9 mouse cellular contexts compared by ENCODE assay signal in the genomic region with DNA sequence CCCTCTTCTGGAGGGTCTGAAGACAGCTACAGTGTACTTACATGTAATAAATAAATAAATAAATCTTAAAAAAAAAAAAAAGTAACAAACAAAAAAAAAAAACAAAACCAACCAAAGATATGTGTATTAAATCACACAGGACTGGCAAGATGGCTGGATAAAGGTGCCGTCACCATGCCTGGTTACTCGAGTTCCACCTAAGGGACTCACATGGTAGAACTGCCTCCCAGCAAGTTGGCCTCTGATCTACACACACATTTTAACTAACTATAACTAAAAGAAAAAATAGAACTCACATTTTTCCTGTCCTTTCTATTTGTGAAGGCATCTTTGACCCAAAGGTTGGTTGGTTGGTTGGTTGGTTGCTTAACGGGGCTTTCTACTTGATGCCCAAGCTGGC. TPM values are rescaled to one million over a fixed set of nuclear protein-coding genes. Genes with fewer than 3 reads are reported as not detected.
DNase-seq lines count a peak whose midpoint lies in the region; ATAC-seq and TF ChIP-seq lines count a peak whose summit lies in the region.
"Had no signal": no experiment of that assay in that cellular context is flagged by ENCODE, and none has a peak within 500 bp of the region (broad histone marks: within the 10 kb centered on the region; RNA-seq: fewer than 3 reads in every experiment).

No protein-coding gene starts in this region.

- no peak for TF ChIP-seq EP300 in liver, embryonic 14.5 days (IDR thresholded peaks at IDR 0.05; ENCODE audit: low read depth)

- H3K27ac ChIP-seq in gastrocnemius, adult 2 months: peak overlapping the region; percentile 92
- 0 out of 2 replicates have a peak overlapping the region, but pooled peaks have one; percentile 70 for H3K27ac ChIP-seq in forebrain, embryonic 12.5 days
- H3K27ac ChIP-seq in liver, embryonic 14.5 days: peak overlapping the region; percentile 60; the same call in 1 of the 2 replicates

- TF ChIP-seq CTCF in gastrocnemius, adult 2 months (IDR thresholded peaks at IDR 0.05): no peak
- no peak for TF ChIP-seq CTCF in liver, embryonic 14.5 days (IDR thresholded peaks at IDR 0.05; ENCODE audit: low read depth)

- peaks cover 20% of the 10 kb centered on the region for H3K4me1 ChIP-seq in forebrain, embryonic 12.5 days
- H3K4me1 ChIP-seq in liver, embryonic 14.5 days (replicated peaks; ENCODE audit: control insufficient read depth in 2 of 2, insufficient read depth in 2 of 2, low read length in 1 of 2): peaks cover 17 to 22% of the 10 kb centered on the region in 2 experiments

- 0 out of 2 replicates have a peak, but pooled peaks cover 4% of the 10 kb centered on the region for H3K36me3 ChIP-seq in forebrain, embryonic 12.5 days (replicated peaks)
- H3K36me3 ChIP-seq in liver, embryonic 14.5 days (replicated peaks; ENCODE audit: control insufficient read depth, insufficient read depth, low read depth): peaks cover 10% of the 10 kb centered on the region

- H3K4me3 ChIP-seq in gastrocnemius, adult 2 months: peak overlapping the region; percentile 77
- H3K4me3 ChIP-seq in forebrain, embryonic 12.5 days (replicated peaks): peak overlapping the region; percentile 97
- peak overlapping the region; percentile 88 to 93 for H3K4me3 ChIP-seq in liver, embryonic 14.5 days (ENCODE audit: insufficient read depth in 1 of 2, low read depth in 2 of 2, low read length in 2 of 2)

- H3K9me3 ChIP-seq in forebrain, embryonic 12.5 days: no peaks in the 10 kb centered on the region
- no peaks in the 10 kb centered on the region for H3K9me3 ChIP-seq in liver, embryonic 14.5 days (ENCODE audit: control insufficient read depth, low read length)

- peak overlapping the region; percentile 99 for H3K4me2 ChIP-seq in forebrain, embryonic 12.5 days
- H3K4me2 ChIP-seq in liver, embryonic 14.5 days (ENCODE audit: low read depth): peak overlapping the region; percentile 97

- intact Hi-C loops in gastrocnemius, adult 2 months (cut with DNase I): no loop called here
- intact Hi-C loops in gastrocnemius, postnatal 14 days (cut with DNase I; ENCODE audit: low total_unique reads): no loop called here

- no peak for ATAC-seq in forebrain, embryonic 12.5 days (ENCODE audit: low FRiP score)
- ATAC-seq in liver, embryonic 14.5 days (ENCODE audit: insufficient read depth): no peak
- no peak for ATAC-seq in megakaryocyte progenitor cell, adult 5-6 weeks (replicated peaks; ENCODE audit: poor library complexity)

- H3K9ac ChIP-seq in forebrain, embryonic 12.5 days: peak overlapping the region; percentile 91
- H3K9ac ChIP-seq in liver, embryonic 14.5 days (replicated peaks): peak overlapping the region; percentile 63

- no peak for DNase-seq in gastrocnemius, adult 2 months
- no peak for DNase-seq in gastrocnemius, postnatal 14 days
- DNase-seq in CD4-positive helper T cell, adult 2 months (ENCODE audit: low read depth, low spot score): peak; percentile 23
- DNase-seq in liver, embryonic 14.5 days (ENCODE audit: low read depth in 3 of 3, low spot score in 3 of 3): no peak
- no peak for DNase-seq in cerebellum, adult 8-10 months
- DNase-seq in cerebellum, postnatal 4 days (ENCODE audit: low spot score in 2 of 2): no peak

- no peaks in the 10 kb centered on the region for H3K27me3 ChIP-seq in forebrain, embryonic 12.5 days
- H3K27me3 ChIP-seq in liver, embryonic 14.5 days (ENCODE audit: control insufficient read depth, insufficient read depth, low read length): no peaks in the 10 kb centered on the region

- 84% methylated on average over 3 of the region's 3 CpGs for WGBS in forebrain, embryonic 12.5 days
- 69% methylated on average over 3 of the region's 3 CpGs for WGBS in liver, embryonic 14.5 days (ENCODE audit: insufficient replicate concordance)

RNA-seq across cellular contexts. Expression of a gene that starts 7.5 kb away (rescaled TPM):
- total RNA-seq in gastrocnemius, adult 2 months (2021): 10 to 100 TPM; 44.5 to 61.3 TPM
- 10 to 100 TPM; 65.7 to 75.0 TPM for total RNA-seq in gastrocnemius, postnatal 14 days (2021)
- 235 and 238 TPM in 2 replicates for polyA plus RNA-seq in forebrain, embryonic 12.5 days (2016; fragmentation: Nextera tagmentation; extraction: Ambion mirVana)
- polyA plus RNA-seq in liver, embryonic 14.5 days (2012; rRNA removed): 114 and 173 TPM in 2 replicates
- polyA plus RNA-seq in liver, embryonic 14.5 days (2014; fragmentation: Nextera tagmentation; extraction: Ambion mirVana): 121 and 128 TPM in 2 replicates
- total RNA-seq in megakaryocyte progenitor cell, adult 5-6 weeks (2015): 302 and 347 TPM in 2 replicates
- total RNA-seq in megakaryocyte progenitor cell, adult 5-6 weeks (2017): 439 and 441 TPM in 2 replicates

RNA-seq across cellular contexts. Expression of a gene that starts 28.5 kb away (rescaled TPM):
- not detected for total RNA-seq in gastrocnemius, adult 2 months (2021)
- under 1 TPM in 1 of 2 experiments, not detected in 1; 0.14 TPM for total RNA-seq in gastrocnemius, postnatal 14 days (2021)
- 0.09 TPM in 1 of 2 replicates, not detected in the other for polyA plus RNA-seq in forebrain, embryonic 12.5 days (2016; fragmentation: Nextera tagmentation; extraction: Ambion mirVana)
- 0.02 TPM in 1 of 2 replicates, not detected in the other for polyA plus RNA-seq in liver, embryonic 14.5 days (2012; rRNA removed)
- not detected in 2 replicates for polyA plus RNA-seq in liver, embryonic 14.5 days (2014; fragmentation: Nextera tagmentation; extraction: Ambion mirVana)
- total RNA-seq in megakaryocyte progenitor cell, adult 5-6 weeks (2015): not detected in 2 replicates
- not detected in 2 replicates for total RNA-seq in megakaryocyte progenitor cell, adult 5-6 weeks (2017)
- total RNA-seq: left cerebral cortex, postnatal 36 days had no signal

RNA-seq across cellular contexts. Expression of a gene that starts 54.6 kb away (rescaled TPM):
- 1 to 10 TPM; 1.8 to 4.0 TPM for total RNA-seq in gastrocnemius, adult 2 months (2021)
- total RNA-seq in gastrocnemius, postnatal 14 days (2021): 10 to 100 TPM in 1 of 2 experiments, 1 to 10 TPM in 1; 6.8 to 10.2 TPM
- polyA plus RNA-seq in forebrain, embryonic 12.5 days (2016; fragmentation: Nextera tagmentation; extraction: Ambion mirVana): 56.9 and 61.7 TPM in 2 replicates
- polyA plus RNA-seq in liver, embryonic 14.5 days (2012; rRNA removed): 17.1 and 19.2 TPM in 2 replicates
- 46.6 and 48.8 TPM in 2 replicates for polyA plus RNA-seq in liver, embryonic 14.5 days (2014; fragmentation: Nextera tagmentation; extraction: Ambion mirVana)
- 12.6 and 14.7 TPM in 2 replicates for total RNA-seq in megakaryocyte progenitor cell, adult 5-6 weeks (2015)
- total RNA-seq in megakaryocyte progenitor cell, adult 5-6 weeks (2017): 18.0 and 19.4 TPM in 2 replicates
